Mouse (Mus musculus) lung, postnatal 25 days (tissue): ENCODE data around the gene Gm8897.
"Not testable (repeated sequence)": the region's sequence is repeated elsewhere in the genome, so short reads cannot be mapped to it uniquely, and the experiment has no call there.

Experiments
- DNase-seq: peaks from one replicate; pipeline ENCODE4 v3.0.0; 2022; ENCODE audit warnings: low spot score

The Gm8897 gene

DNA sequence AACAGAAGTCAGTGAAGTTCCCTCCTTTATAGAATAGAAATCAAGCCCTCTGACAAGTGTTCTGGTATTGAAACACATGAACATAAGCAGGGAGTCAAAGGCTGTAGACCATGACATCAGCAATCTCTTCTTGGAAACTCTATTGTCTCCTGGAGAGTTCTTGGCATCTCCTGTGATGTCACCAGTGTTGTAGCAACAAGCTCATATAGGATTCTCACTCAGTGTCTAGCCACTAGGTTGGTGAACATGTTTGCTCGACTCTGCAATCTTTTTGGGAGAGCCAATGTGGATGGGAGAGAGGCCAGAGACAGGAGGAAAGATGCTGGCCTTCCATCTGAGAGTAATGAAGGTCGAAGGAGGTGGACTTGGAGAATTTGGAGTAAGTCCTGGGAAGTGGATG, at the start of gene Gm8897:
Gm8897 (plus strand) TSS at position 301 of the 400 bp plus-strand sequence.
- DNase-seq = not testable (repeated sequence)

DNA sequence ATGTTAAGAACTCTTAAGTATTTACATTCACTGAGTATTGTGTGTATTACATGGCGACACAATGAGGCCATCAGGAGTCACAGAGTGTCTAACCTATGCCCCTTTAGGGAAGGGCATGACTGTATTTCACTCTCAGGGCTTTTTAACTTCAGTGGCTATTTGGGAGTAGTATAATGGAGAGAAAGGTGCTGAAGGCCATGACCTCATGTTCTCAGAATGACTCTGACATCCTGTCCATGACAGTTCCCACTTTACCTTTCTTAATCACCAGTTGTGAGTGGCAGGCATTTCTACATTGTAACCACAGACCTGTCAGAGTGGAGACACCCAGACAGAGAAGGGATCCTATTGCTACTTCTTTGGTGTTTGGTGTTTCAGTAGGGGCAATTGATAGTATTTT, 473 bp downstream of the Gm8897 start:
- DNase-seq = not testable (repeated sequence)
